Mouse (Mus musculus) brown adipose tissue, adult 24 weeks (tissue): ENCODE data around the gene Grb2. TPM values are rescaled to one million over a fixed set of nuclear protein-coding genes. Genes with fewer than 3 reads are reported as not detected.

ENCODE experiments used
- H3K27ac ChIP-seq: fragments of 200-500 bp; replicated peaks from 2 replicates; pipeline ENCODE4 v1.5.1; 2012; ENCODE audit warnings: low read depth, mild to moderate bottlenecking, low read length
- H3K4me1 ChIP-seq: fragments of 200-500 bp; 2 replicates; pipeline ENCODE4 v1.6.1; 2012; ENCODE audit warnings: low read length, mixed read lengths; ENCODE audit not compliant: control insufficient read depth, insufficient read depth, insufficient read length
- H3K4me3 ChIP-seq: fragments of 200-500 bp; 2 replicates; pipeline ENCODE4 v1.5.1; 2012; ENCODE audit warnings: low read depth, mild to moderate bottlenecking, low read length, moderate library complexity; ENCODE audit not compliant: insufficient read depth
- polyA plus RNA-seq: library from polyadenylated mRNA; stranded (reverse); fragments of >200 nt; gene quantifications from 2 replicates; pipeline ENCODE4 v1.2.4, GENCODE M21; 2012; ENCODE audit not compliant: missing spikeins, insufficient read depth, insufficient read length

Grb2 gene
- polyA plus RNA-seq, 1 experiment = 29.1 TPM

DNA sequence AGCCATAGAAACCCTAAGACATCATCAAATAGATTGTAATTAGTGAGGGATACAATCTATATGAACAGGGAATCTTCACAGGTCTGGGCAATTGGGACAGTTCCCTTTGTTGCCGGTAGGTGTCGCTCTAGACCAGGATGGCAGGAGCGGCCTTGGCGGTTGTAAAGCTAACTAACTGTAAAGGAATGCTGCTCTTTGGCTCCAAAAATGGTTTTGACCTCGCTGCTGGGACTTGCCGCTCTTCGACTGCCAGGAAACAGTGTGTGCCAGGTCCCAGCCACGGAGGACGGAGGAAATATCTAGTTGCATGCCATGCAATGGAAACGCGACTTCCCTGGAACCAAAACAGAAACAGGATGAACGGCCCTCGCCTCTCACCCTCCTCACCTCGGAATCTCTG, 14.2 kb upstream of the Grb2 start:
- H3K4me3 ChIP-seq = peak overlapping the region; percentile 34
- no peaks in the 10 kb centered on the region for H3K4me1 ChIP-seq
- H3K27ac ChIP-seq = peak overlapping the region; percentile 61

DNA sequence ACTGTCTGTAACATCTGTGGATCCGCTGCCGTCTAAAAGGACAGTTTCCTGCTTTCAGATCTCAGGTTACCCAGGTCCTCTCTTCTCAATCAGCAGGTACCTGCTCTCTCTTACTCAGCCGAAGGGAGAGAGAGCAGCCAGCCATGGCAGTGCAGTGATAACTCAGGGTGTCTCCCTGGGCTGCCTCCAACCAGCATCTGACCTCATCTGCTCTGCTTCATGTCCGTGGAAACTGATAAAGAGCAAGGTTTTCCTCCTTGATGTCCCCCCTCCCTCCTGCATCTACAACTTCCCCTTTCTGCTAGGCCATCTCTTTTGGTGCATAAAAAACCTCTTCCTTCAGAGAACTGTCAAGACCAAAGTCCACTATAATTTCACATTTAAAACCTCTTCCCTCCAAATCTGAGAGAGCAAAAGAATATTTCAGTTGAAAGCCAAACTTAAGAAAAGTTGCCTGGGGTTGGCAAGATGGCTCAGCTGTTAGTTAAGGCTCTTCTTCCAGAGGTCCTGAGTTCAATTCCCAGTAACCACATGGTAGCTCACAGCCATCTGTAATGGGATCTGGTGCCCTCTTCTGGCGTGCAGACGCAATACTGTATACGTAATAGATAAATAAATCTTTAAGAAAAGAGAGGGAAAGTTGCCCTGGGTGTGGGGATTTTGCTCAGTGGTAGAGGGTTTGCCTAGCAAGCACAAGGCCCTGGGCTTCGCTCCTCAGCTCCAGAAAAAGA, 9.4 kb upstream of the Grb2 start:
- H3K4me3 ChIP-seq = no peak overlapping the region
- H3K27ac ChIP-seq = no peak overlapping the region
- H3K4me1 ChIP-seq = no peaks in the 10 kb centered on the region

DNA sequence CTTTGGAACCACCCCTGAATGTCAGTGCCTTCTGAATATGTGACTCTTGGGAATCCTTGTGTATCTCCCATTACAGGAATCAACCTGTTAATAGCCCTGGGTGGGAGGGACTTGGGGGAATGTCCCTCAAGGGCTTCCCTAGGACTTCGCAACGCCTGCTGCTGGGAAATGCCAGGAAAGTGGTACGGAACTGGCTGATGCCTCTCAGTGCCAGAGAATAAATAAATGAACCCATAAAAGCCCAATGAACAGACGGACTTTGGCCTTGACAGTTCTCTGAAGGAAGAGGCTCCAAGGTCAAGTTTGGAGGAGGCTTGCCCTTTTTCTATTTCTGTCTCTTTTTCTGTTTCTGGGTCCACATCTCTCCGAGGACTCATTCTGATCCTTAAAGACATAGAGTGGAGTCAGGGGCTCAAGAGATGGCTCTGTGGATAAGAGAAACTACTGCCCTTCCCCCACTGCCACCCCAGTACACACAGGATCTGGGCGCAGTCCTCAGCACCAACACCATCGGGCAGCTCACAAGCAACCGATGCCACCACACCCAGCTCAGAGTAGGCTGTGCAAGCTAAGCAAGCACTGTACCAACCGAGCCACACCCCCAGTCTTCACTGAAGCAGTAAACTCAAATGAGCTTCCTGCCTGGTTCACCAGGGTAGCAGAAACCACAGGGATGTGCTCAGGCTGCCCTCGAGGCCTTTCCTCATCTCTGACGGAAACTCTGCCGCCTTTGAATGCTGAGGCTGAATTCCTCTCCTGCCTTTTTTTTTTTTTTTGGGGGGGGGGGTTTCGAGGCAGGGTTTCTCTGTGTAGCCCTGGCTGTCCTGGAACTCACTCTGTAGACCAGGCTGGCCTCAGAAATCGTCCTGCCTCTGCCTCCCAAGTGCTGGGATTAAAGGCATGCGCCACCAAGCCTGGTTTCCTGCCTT, 8.3 kb upstream of the Grb2 start:
- Histone ChIP-seq H3K4me1 (no peaks in the 10 kb centered on the region), H3K4me3 (no peak overlapping the region), H3K27ac (no peak overlapping the region)

DNA sequence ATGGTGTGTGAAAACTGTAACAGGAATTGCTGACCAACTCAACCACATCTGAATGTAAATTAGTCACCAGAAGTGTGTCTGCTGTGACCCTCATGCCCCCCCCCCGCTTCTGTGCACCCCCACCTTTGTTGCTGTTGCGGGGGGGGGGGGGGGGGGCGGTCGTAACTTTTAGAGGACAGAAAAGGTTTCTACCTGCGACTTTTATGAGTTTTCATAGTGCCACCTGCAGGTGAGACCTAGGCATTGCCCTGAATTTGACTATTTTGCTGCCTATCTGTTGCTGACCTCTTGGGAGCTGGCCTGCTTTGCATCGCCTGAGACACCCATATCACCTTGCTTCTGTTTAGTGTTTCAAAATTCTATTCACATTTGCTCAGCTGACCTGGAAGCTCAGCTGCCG, 6.1 kb upstream of the Grb2 start:
- no peak overlapping the region for H3K4me3 ChIP-seq
- H3K27ac ChIP-seq = no peak overlapping the region

DNA sequence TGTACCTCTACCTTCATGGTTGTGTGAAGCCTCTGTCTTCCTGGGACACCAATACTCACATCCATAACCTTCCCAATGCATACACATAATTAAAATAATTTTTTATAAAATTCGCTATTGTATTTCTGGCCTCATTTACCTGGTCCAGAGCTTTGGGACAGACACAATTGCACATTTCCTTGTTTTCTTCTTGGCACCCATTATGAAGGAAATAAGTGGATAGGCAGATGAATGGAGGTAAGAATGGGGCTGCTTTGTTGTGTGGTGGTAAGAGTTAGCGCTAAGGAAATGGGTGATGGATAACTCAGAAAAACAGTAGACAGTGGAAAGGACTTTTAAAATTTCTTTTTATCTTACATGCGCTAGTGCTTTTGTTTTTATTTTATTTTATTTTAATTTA, 5.0 kb upstream of the Grb2 start:
- Histone ChIP-seq H3K4me3 (no peak overlapping the region), H3K27ac (no peak overlapping the region)

More for the DNA sequence above, 6.1 kb upstream of the Grb2 start:
- H3K4me1 ChIP-seq = no peaks in the 10 kb centered on the region

DNA sequence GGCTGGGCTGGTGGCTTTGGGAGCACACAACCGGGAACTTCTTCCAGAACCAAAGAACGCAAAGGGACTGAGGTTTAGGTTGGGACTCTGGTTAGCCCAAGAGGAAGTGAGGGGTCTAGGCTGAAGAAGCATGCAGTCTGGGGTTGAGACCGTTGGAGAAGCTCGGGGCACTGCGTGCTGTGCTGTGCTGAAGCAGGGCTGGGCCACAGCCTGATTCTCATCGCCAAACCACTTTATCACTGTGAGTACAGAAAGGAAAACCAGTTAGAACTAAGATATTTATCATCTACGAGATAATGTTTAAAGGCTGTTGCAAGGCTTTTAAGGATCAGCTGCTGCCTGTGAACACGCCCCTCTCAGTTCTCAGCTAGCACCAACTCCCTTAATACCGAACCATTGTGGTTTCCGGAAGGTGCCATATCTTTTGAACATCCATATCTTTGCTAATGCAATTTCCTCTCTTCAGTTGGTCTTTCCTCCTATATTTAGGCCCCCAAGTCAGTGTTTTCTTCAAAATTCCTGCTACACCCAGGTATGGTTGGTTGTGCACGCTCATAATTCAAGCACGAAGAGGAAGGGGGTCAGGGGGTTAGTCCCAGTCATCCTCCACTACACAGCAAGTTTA, 4.4 kb upstream of the Grb2 start:
- H3K4me1 ChIP-seq = no peaks in the 10 kb centered on the region
- H3K27ac ChIP-seq = 0 out of 2 replicates have a peak overlapping the region, but pooled peaks have one; percentile 1
- no peak overlapping the region for H3K4me3 ChIP-seq

More for the DNA sequence above, 5.0 kb upstream of the Grb2 start:
- no peaks in the 10 kb centered on the region for H3K4me1 ChIP-seq

DNA sequence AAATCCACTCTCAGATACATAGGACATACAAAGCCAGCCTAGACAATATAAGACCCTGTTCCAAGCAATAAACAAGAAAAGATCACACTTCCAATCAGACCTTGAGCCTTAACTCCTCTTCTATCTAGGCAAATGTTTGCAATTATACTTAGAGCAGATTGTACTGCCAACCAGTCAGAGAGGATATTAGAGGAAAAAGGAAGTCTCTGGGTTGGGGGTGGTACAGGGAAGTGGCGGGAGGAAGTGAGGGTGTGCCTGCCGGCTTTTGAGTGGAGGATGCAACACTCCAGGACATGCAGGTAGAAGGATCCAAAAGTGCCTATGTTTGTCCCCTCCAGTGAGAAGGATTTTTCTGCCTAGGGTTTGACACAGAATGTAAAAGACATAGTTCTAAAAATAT, 3.9 kb upstream of the Grb2 start:
- Histone ChIP-seq H3K27ac (0 out of 2 replicates have a peak overlapping the region, but pooled peaks have one; percentile 1), H3K4me1 (no peaks in the 10 kb centered on the region), H3K4me3 (no peak overlapping the region)

DNA sequence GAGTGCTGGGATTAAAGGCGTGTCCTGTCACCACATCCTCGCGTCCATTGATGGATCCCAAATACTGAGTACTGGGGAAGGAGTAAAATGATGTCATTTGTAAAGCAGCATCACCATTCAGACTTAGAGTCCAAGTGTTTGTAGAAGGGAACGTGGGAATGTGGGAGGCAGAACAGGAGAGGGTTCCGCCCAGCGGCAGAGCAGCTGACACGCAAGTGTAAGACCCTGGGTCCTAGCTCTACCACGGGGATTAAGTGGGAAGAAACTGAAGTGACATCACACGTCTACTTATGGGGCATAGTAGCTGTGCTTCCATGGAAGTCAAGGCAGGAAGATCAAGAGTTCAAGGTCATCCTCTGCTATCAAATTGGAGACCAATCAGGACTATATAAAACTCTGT, 2.7 kb upstream of the Grb2 start:
- Histone ChIP-seq H3K27ac (no peak overlapping the region), H3K4me3 (no peak overlapping the region)

DNA sequence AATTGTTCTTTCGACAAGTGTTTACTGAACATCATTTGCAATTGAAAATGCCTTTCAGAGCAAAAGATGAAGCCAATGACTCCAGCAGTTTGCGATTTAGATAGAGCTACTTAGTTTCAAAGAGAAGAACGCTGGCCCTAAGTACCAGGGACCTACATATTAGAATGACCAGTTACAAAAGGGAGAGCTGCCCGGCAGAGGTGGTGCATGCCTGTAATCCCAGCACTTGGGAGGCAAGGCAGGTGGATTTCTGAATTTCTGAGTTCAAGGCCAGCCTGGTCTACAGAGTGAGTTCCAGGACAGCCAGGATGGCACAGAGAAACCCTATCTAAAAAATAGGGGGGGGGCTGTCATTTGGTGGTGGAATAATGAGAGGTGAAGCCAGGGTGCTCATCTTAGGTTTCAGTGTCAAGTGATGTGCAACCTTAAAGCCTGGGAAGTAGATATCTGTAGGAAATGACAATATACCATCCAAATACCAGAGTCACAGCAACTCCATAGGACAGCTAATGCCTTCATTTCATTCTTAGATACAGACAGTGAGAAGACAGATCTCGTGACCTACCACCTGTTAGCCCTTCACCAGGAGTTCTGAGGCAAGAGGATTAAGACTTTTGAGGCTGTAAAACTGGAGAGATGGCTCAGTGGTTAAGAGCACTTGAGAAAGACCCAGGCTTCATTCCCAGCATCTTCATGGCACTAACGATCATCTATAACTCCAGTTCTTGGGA, 1.6 kb upstream of the Grb2 start:
- Histone ChIP-seq H3K4me3 (no peak overlapping the region), H3K27ac (no peak overlapping the region), H3K4me1 (peaks cover 8% of the 10 kb centered on the region; the same call in 1 of the 2 replicates)

More for the DNA sequence above, 2.7 kb upstream of the Grb2 start:
- peaks cover 4% of the 10 kb centered on the region; the same call in 1 of the 2 replicates for H3K4me1 ChIP-seq

DNA sequence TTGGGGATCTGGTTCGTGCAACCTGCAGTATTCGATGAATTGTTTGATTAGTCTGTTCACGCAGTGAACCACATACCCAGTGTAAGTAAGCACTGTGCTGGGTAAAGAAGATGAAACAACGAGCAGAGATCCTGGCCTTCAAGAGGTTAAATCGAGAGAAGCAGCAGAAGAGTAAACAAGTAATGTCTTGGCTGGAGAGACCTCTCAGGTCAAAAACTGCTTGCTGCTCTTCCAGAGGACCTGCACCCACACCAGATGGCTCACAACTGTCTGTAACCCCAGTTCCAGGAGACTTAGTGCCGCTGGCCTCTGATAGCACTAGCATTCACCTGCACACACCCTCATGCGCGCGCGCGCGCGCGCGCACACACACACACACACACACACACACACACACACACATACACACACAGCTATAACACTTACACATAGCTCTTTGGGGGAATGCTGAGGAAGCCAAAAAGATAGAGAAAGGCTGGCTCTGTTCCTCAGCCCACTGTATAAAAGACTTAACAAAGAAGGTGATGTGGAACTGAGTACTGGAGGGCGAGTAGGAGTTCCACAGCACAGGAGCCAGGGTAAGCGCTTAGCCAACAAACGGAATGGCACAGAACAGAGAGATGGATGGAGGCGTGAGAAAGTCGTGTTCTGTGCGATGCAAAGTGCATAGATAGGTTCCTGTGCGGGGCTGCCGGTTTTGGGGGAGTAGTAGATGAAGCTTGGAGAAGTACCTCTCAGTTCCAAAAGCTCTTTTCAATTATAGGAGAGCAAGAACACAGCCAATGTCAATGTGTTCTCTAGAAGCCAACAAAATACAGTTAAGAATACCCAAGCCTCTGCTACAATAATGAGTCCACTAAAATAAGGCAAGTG, 795 bp upstream of the Grb2 start:
- H3K4me1 ChIP-seq = peaks cover 10% of the 10 kb centered on the region; the same call in 1 of the 2 replicates
- H3K27ac ChIP-seq = peak overlapping the region; percentile 71
- H3K4me3 ChIP-seq = peak overlapping the region; percentile 85

DNA sequence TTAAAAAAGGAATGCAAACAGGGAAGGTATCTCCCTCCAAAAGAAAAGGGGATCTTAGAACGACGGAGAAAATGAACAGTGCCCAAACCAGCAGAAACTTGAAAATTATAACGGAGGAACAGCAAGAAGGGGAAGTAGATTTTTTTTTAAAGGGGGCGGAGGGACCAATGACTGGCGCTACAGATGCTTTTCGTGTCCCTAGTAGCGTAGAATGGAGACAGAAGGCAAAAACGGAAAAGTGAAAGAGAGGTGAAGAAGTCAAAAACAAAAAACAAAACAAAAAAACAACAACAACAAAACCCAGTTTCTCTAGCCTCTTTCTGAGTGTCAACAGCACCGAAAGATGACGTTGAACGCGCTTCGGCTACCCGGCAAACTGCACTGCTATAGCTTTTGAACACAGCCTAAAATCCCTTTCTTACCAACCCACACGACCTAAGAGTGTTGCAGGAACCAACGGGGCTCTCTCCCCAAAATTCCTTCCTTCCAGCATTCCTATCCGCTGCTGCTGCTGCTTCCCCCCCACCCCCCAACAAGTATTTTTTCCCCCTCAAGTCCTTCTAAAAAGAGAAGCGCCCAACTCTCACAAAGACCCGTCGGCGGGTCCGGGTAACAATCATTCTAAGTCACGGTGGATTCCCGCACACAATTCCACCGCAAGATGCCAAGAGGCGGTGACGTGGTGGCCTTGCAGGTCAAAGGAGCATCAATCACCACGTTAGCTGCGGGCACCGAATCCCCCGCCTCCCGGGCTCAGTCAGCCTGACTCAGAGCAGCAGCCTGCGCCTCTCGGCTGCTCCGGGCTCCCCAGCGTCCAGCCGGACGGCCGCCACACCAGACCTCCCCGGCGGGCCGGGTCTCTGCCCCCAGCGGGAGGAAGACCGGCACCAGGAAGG, 836 bp downstream of the Grb2 start:
- H3K4me3 ChIP-seq = peak overlapping the region; percentile 85

DNA sequence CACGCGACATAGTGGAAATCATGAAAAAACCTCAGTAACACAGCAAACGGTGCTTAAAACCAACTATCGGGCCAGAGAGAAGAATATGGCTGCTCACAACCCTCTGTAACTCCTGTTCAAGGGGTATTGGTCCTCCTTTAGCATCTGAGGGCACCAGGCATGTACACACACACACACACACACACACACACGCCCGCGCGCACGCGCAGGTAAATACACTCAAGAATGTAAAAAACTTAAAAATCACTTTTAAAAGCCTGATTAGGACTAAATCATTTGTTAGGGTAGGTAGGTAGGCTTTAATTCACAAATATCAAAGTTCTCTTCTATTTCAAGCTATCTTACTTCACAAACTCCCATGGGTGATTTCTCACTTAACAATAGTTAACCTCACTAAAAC, 1.8 kb downstream of the Grb2 start:
- H3K4me3 ChIP-seq = peak overlapping the region; percentile 21
- no peak overlapping the region for H3K27ac ChIP-seq
- peaks cover 10% of the 10 kb centered on the region; the same call in 1 of the 2 replicates for H3K4me1 ChIP-seq

More for the DNA sequence above, 836 bp downstream of the Grb2 start:
- Histone ChIP-seq H3K4me1 (peaks cover 10% of the 10 kb centered on the region; the same call in 1 of the 2 replicates), H3K27ac (peak overlapping the region; percentile 66)

DNA sequence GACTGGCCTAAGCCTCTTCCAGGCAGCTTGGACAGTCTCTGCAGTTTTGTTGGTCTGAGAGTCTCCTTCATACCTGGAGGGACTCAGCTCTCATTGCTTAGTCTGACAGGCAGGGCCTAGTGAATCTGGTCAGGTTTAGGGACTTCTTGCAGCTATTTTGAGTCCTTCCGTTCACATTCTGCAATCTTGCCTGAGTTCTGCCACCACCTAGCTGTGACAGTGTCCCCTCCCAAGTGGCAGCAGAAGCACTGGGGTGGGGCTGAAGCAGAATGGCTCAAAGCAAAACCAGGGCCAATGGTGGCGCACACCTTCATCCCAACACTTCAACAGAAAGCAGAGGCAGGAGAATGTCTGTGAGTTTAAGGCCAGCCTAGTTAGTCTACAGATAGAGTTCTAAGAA, 2.8 kb downstream of the Grb2 start:
- no peak overlapping the region for H3K27ac ChIP-seq
- peaks cover 10% of the 10 kb centered on the region; the same call in 1 of the 2 replicates for H3K4me1 ChIP-seq
- H3K4me3 ChIP-seq = no peak overlapping the region
